Mouse (Mus musculus): ENCODE data around the gene Ttc12.

The Ttc12 gene

GRCm38 (mm10) chr9:49485892-49486311 is at the start of gene Ttc12:
Gene Ttc12, minus strand, starts transcription at chr9:49486225.
- no peak for DNase-seq (ENCODE audit: extremely low read depth, insufficient read length, low spot score)

DNA sequence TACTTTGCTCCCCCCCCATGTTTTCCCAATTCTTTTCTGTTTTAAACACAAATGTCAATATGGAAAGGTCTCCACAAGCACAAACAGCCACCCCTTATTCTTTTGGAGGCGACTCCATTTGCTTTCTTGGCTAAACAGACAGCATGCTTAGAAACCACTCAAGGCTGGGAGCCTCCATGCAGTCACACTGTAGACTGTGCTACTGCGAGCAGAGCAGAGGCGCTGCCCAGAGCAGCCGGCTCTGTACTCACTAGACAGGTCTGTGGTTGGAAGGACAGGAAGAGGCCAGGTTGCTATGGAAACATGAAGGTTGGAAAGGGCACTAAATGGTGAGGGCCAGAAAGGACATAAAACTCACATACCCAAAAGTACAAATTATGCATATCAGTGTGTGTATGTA is 48.9 kb upstream of the Ttc12 start:
- no peak for DNase-seq (ENCODE audit: extremely low read depth, insufficient read length, low spot score)

DNA sequence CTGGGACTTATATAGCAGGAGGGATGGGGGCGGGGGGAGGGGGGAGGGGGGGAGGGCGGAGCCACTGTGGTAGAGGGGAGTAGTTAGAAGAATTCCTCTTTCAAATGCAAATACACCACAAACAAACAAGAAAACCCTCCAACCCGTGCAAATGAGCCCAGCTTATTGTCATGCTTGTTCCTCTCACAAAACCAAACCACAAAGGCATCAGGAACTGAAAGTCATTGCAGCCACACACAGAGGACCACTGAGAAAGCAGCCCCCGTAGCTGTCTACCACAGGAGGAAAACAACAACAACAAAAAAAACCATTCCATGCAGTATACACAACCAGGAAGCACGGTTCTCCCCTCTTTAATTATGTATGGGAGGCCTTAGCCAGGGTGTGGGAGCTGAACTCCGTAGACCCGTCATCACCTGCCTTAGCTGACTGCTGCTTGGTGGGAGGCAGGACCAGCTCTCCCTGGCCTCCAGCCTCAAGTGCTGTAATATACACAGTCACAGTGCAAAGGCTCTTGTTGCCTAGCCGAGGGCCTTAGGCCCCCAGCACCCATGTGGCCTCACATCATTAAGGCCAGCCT is 48.0 kb upstream of the Ttc12 start:
- DNase-seq (ENCODE audit: extremely low read depth, insufficient read length, low spot score), result no peak

DNA sequence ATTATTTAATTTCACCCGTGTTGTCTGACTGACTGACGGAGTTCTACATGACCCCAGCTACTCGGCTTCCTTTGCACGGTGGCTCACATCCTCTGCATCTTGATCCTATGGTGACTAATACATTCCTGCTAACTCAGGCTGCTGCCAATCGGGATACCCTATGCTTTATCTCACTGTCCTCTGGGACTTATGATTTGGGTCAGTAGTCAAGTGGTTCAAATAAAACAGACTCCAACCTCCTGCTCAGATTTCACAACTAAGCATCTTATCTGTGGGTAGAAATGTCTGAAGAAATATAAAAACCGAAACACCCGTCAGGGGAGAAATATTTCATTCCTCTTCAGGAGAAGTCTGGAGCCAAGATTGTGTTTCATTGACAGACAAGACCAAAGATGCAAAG is 47.4 kb upstream of the Ttc12 start:
- DNase-seq (ENCODE audit: extremely low read depth, insufficient read length, low spot score), result peak; percentile 42

GRCm38 (mm10) chr9:49531833-49532232 is 45.8 kb upstream of the Ttc12 start:
- DNase-seq (ENCODE audit: extremely low read depth, insufficient read length, low spot score), result no peak

DNA sequence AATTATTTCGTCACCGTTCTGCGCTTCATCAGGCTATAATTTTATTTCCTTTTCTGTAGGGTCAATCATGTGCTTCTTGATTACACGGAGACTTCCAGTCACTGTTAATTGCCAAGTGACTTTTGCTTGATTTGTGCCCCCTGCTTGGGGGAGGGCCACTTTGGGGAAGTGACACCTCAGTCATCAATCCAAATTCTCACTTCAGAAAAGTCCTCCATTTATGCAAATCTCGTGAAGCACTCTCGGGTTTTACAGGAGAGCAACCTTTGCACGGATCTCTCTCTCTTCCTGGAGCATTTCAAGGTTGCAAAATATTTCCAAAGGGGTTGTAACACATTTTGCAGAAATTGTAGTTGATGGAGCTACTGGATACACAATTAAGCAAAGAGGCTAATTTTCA is 45.2 kb upstream of the Ttc12 start:
- no peak for DNase-seq (ENCODE audit: extremely low read depth, insufficient read length, low spot score)

- DNase-seq (ENCODE audit: extremely low read depth, insufficient read length, low spot score), result no peak
These were observed 44.7 kb upstream of the Ttc12 start for GRCm38 (mm10) chr9:49530739-49531138.

- DNase-seq (ENCODE audit: extremely low read depth, insufficient read length, low spot score), result no peak
These were observed 43.4 kb upstream of the Ttc12 start for GRCm38 (mm10) chr9:49529366-49529959.

DNA sequence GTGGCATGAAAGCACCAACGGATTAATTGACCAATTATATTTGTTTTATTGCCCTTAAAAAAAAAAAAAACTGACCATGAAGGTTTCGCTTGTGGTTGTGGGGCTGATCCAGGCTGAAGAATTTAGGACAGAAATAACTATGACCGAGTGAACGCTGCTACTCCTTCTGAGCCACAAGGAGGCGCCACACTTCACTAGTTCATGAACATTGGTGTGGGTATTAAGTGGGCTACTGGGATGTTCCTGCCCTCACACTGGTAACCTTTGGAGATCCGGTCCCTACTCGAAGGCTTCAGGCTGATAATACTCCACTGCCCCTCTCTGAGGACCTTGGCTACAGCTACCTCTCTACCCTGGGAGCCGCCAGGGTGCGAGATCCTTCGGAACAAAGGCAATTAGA is 42.9 kb upstream of the Ttc12 start:
- no peak for DNase-seq (ENCODE audit: extremely low read depth, insufficient read length, low spot score)

DNA sequence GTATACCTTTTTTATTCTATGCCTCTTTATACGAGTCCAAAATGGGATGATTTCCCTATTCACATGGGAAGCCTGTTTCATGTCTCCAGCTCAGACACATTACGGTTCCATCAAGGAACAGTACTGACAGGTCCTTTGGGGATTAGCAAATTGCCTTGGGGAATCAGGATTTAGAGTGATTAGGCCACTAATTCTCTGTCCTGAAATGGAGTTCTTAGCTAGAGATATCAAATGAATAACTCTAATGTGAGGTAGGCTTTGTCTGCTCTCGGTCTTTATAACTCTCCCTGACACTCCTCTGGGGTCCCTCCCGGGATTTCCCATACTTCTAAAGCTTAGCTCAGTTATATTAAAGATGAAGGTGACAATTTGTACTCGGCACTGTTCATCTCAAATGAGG is 42.0 kb upstream of the Ttc12 start:
- DNase-seq (ENCODE audit: extremely low read depth, insufficient read length, low spot score), result no peak

GRCm38 (mm10) chr9:49527340-49527739 is 41.3 kb upstream of the Ttc12 start:
- DNase-seq (ENCODE audit: extremely low read depth, insufficient read length, low spot score), result peak; percentile 30

GRCm38 (mm10) chr9:49524721-49525120 is 38.7 kb upstream of the Ttc12 start:
- DNase-seq (ENCODE audit: extremely low read depth, insufficient read length, low spot score), result no peak

GRCm38 (mm10) chr9:49523881-49524280 is 37.9 kb upstream of the Ttc12 start:
- no peak for DNase-seq (ENCODE audit: extremely low read depth, insufficient read length, low spot score)

GRCm38 (mm10) chr9:49514306-49514705 is 28.3 kb upstream of the Ttc12 start:
- DNase-seq (ENCODE audit: extremely low read depth, insufficient read length, low spot score), result no peak

GRCm38 (mm10) chr9:49510666-49511065 is 24.6 kb upstream of the Ttc12 start:
- no peak for DNase-seq (ENCODE audit: extremely low read depth, insufficient read length, low spot score)

DNA sequence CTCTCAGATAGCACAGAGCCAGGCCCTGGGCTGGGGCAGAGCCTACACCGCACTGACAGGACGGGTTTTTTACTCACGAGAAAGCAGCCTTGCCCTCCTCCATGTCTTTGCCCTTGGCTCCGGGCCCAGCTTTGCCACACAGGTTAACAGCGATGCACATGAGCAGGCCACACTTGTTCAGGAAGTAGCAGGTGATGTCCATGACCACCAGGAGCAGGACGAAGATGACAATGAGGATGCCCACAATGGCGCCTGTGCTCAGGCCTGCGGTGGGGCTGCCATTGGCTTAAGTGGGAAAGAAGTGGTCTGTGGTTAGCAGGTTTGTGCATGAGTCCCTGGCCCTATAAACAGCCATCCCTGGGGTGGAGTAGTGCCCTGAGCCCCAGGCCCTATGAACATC is 23.6 kb upstream of the Ttc12 start:
- DNase-seq (ENCODE audit: extremely low read depth, insufficient read length, low spot score), result no peak

GRCm38 (mm10) chr9:49509094-49509493 is 23.1 kb upstream of the Ttc12 start:
- DNase-seq (ENCODE audit: extremely low read depth, insufficient read length, low spot score), result no peak

GRCm38 (mm10) chr9:49507829-49508585 is 22.0 kb upstream of the Ttc12 start:
- no peak for DNase-seq (ENCODE audit: extremely low read depth, insufficient read length, low spot score)

GRCm38 (mm10) chr9:49504658-49505057 is 18.6 kb upstream of the Ttc12 start:
- no peak for DNase-seq (ENCODE audit: extremely low read depth, insufficient read length, low spot score)

DNA sequence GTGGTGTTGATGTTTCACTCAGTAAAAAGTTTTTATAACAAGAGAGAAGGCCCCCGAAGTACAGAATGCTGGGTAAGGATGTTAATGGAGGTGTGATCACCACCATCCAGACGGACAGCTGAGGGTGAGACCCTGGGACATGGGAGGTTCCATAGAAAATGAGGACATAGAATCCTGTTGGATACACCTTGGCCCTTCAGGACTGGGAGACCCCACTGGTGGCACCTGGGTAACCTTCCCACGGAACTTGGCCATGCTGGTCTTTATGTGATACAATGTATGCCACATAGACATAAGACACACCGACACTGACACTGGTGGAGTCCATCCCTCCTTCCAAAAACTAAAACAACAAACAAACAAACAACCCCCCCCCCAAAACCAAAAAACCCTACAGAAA is 16.2 kb upstream of the Ttc12 start:
- DNase-seq (ENCODE audit: extremely low read depth, insufficient read length, low spot score), result no peak

DNA sequence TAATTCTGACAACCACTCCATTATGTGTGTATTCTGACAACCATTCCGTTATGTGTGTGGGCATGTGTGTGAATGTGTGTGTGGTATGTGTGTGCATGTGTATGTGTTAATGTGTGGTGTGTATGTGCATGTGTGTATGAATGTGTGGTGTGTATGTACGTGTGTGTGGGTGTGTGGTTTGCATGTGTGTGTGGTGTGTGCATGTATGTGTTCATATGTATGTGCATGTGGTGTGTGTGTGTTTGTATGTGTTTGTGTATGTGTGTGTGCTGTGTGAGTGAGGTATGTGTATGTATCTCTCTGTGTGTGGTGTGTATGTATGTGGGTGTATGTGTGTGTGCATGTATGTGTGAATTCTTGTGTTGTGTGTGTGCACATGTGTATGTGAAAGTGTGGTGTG is 13.9 kb upstream of the Ttc12 start:
- no peak for DNase-seq (ENCODE audit: extremely low read depth, insufficient read length, low spot score)

DNA sequence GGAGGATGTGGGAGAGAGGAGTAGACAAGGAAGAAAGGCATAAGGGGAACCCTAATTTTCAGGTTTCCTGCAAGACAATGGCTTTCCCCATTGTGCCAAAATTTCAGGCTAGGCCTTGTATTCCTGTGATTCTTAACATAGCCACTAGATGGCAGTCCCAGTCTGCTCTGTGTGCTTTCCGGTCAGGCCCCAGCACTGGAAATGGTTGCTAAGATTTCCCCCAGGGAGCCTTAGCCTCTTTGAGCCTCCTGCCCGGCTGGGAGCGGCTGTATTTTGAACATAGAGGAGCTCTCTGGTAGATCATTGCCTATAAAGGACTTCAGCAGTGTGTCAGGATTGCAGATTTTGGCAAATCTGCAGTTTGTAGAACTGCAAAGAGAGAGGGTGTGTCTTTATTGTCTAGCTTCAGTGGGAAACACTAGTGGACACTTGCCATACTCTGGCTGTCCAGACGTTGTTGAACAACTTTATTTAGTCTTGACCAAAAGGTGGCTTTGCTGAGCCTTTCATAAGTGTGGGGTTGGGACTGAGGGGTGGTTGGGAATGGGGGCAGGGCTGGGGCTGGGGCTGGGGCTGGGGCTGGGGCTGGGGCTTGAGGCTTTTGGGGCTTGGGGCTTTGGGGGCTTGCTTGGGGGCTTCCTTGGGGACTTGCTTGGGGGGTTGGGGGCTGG is 8.1 kb upstream of the Ttc12 start:
- DNase-seq (ENCODE audit: extremely low read depth, insufficient read length, low spot score), result no peak
